Mouse (Mus musculus): ENCODE results near the gene Gm9903. TPM values are rescaled to one million over a fixed set of nuclear protein-coding genes. Genes with fewer than 3 reads are reported as not detected.

Gene Gm9903
- polyA plus RNA-seq, 1 experiment from 2014 or later, result 1.0 TPM

DNA sequence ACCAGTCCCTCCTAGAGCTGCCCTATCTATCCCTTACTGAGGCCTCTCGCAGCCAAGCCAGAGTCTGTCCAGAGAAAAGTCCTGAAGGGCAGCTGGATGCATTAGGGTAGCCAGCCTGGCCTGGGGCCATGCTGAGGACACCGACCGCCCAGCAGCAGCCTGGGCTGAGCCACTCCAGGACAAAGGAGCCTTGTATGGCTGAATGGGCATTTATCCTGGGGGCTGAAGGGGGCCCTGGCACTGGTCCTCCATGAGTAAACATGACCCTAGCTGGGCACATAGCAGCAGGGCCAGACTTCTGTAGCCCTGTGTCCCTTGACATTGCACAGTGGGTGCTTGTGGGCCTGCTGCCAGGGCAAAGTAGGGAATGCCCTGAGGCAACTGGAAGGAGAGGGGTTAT is 44.7 kb downstream of the Gm9903 start:
- H3K9me3 ChIP-seq, result no peaks in the 10 kb centered on the region
- H3K36me3 ChIP-seq, result peaks cover 38% of the 10 kb centered on the region
- peak overlapping the region; percentile 49 for H3K27ac ChIP-seq (replicated peaks)
- 51% methylated on average over 3 of the region's 3 CpGs for WGBS
- H3K27me3 ChIP-seq, result no peaks in the 10 kb centered on the region
- no peak overlapping the region for H3K4me3 ChIP-seq
- H3K4me2 ChIP-seq (replicated peaks), result no peak overlapping the region
- peaks cover 16% of the 10 kb centered on the region for H3K4me1 ChIP-seq
- no peak overlapping the region for H3K9ac ChIP-seq (replicated peaks)
- no peak for ATAC-seq (ENCODE audit: low FRiP score, low read depth)

DNA sequence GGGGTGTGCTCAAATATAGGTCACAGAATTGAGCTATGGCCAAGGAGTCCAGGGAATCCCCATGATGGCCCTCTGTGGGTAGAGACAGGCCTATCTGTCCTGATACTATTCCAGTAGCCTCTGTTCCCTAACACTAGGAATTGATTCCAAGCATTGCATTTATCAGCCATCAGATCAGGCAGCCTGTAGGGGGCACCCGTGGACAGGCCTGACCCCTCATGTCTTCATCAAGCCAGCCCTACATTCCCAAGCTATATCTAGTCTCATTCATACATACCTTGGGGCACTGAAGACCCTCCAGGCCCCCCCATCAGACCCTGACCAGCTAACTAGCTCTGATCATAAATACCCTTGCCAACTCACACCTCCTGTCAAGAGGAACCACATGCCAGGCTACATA is 46.2 kb downstream of the Gm9903 start:
- H3K9me3 ChIP-seq, result no peaks in the 10 kb centered on the region
- no peak overlapping the region for H3K4me2 ChIP-seq (replicated peaks)
- 3% methylated on average over 1 of the region's 1 CpGs for WGBS
- peaks cover 23% of the 10 kb centered on the region for H3K36me3 ChIP-seq
- ATAC-seq (ENCODE audit: low FRiP score, low read depth), result 0 out of 2 replicates have a peak, but pooled peaks have one; percentile 49
- H3K27me3 ChIP-seq, result no peaks in the 10 kb centered on the region
- H3K9ac ChIP-seq (replicated peaks), result no peak overlapping the region
- H3K4me1 ChIP-seq, result peaks cover 16% of the 10 kb centered on the region
- no peak overlapping the region for H3K4me3 ChIP-seq
- no peak overlapping the region for H3K27ac ChIP-seq (replicated peaks)

GRCm38 (mm10) chr5:33678244-33678643 is 48.5 kb downstream of the Gm9903 start:
- no peak overlapping the region for H3K4me2 ChIP-seq (replicated peaks)
- H3K4me3 ChIP-seq, result no peak overlapping the region
- no peak overlapping the region for H3K9ac ChIP-seq (replicated peaks)
- no peaks in the 10 kb centered on the region for H3K9me3 ChIP-seq
- H3K27me3 ChIP-seq, result peaks cover 6% of the 10 kb centered on the region; the same call in 1 of the 2 replicates
- 84% methylated on average over 5 of the region's 5 CpGs for WGBS
- no peak for ATAC-seq (ENCODE audit: low FRiP score, low read depth)
- no peak overlapping the region for H3K27ac ChIP-seq (replicated peaks)
- 0 out of 2 replicates have a peak, but pooled peaks cover under 1% of the 10 kb centered on the region for H3K36me3 ChIP-seq
- H3K4me1 ChIP-seq, result peaks cover 12% of the 10 kb centered on the region

GRCm38 (mm10) chr5:33681044-33681443 is 51.3 kb downstream of the Gm9903 start:
- no peak overlapping the region for H3K4me3 ChIP-seq
- no peak for ATAC-seq (ENCODE audit: low FRiP score, low read depth)
- H3K4me2 ChIP-seq (replicated peaks), result no peak overlapping the region
- WGBS, result 68% methylated on average over 3 of the region's 3 CpGs
- no peak overlapping the region for H3K27ac ChIP-seq (replicated peaks)
- no peak overlapping the region for H3K9ac ChIP-seq (replicated peaks)
- no peaks in the 10 kb centered on the region for H3K9me3 ChIP-seq
- no peaks in the 10 kb centered on the region for H3K36me3 ChIP-seq
- peaks cover 25% of the 10 kb centered on the region for H3K27me3 ChIP-seq
- peaks cover 7% of the 10 kb centered on the region for H3K4me1 ChIP-seq

Other genes starting within 250 kb of the Gm9903 start
- gene Nkx1-1, start 195.9 kb upstream of the Gm9903 start, polyA plus RNA-seq (2016; fragmentation: Nextera tagmentation; extraction: Ambion mirVana), result 0.25 and 0.29 TPM in 2 replicates
- gene Fam53a, start 290 bp upstream of the Gm9903 start, polyA plus RNA-seq (2016; fragmentation: Nextera tagmentation; extraction: Ambion mirVana), result 47.7 and 49.2 TPM in 2 replicates
- gene Slbp, start 22.6 kb downstream of the Gm9903 start, polyA plus RNA-seq (2016; fragmentation: Nextera tagmentation; extraction: Ambion mirVana), result 231 TPM in 2 replicates
- 203 and 205 TPM in 2 replicates for gene Tacc3, start 28.2 kb downstream of the Gm9903 start, polyA plus RNA-seq (2016; fragmentation: Nextera tagmentation; extraction: Ambion mirVana)
- 31.8 and 37.5 TPM in 2 replicates for gene Tmem129, start 28.5 kb downstream of the Gm9903 start, polyA plus RNA-seq (2016; fragmentation: Nextera tagmentation; extraction: Ambion mirVana)
- gene Fgfr3, start 91.7 kb downstream of the Gm9903 start, polyA plus RNA-seq (2016; fragmentation: Nextera tagmentation; extraction: Ambion mirVana), result 66.2 and 88.3 TPM in 2 replicates
- 49.0 and 54.2 TPM in 2 replicates for gene Letm1, start 152.9 kb downstream of the Gm9903 start, polyA plus RNA-seq (2016; fragmentation: Nextera tagmentation; extraction: Ambion mirVana)
- gene Nsd2, start 190.8 kb downstream of the Gm9903 start, polyA plus RNA-seq (2016; fragmentation: Nextera tagmentation; extraction: Ambion mirVana), result 115 and 128 TPM in 2 replicates

All from midbrain, embryonic 12.5 days (tissue).